Mouse (Mus musculus) Patski (cell line): ENCODE results near the gene Poc1b. TPM values are rescaled to one million over a fixed set of nuclear protein-coding genes. Genes with fewer than 3 reads are reported as not detected.
A peak's percentile ranks its signal among the peaks of the same experiment; 100 is the strongest.

ENCODE experiments used
- ATAC-seq: fragments of 100-300 bp; one replicate; pipeline ENCODE4 v1.8.0; 2021
- CTCF ChIA-PET: fragments of 350-600 bp; sonication (Branson Sonifier 250); formaldehyde crosslinking; loops from one replicate; lab custom pipeline; 2022; ENCODE audit warnings: inconsistent platforms; lab: Charles Lee
- POLR2A ChIA-PET: fragments of 350-600 bp; sonication (Branson Sonifier 250); formaldehyde crosslinking; loops from one replicate; lab custom pipeline; 2022; ENCODE audit warnings: antibody characterized with exemption, inconsistent platforms; lab: Charles Lee
- DNase-seq: peaks from one replicate; pipeline ENCODE4 v3.0.0-alpha.2; 2011; ENCODE audit warnings: low read depth, low spot score
- H3K27me3 ChIP-seq: fragments of 371-371 bp; one replicate; pipeline ENCODE4 v1.5.1; 2021
- CTCF ChIP-seq: fragments of 100-300 bp; IDR thresholded peaks from one replicate; pipeline ENCODE4 v1.5.1; 2021
- in situ Hi-C: fragments of 300-500 bp; cut with MboI; formaldehyde crosslinking; loops from 3 replicates; pipeline ENCODE4 v1.11.1; 2018; ENCODE audit warnings: low pct_unique_long_range_greater_than_20kb, mixed read lengths
- polyA plus RNA-seq: library from polyadenylated mRNA; unstranded; gene quantifications from one replicate; pipeline ENCODE4 v1.2.3, GENCODE M21; 2021

Poc1b gene
- polyA plus RNA-seq, 1 experiment from 2014 or later, result 10.5 TPM

DNA sequence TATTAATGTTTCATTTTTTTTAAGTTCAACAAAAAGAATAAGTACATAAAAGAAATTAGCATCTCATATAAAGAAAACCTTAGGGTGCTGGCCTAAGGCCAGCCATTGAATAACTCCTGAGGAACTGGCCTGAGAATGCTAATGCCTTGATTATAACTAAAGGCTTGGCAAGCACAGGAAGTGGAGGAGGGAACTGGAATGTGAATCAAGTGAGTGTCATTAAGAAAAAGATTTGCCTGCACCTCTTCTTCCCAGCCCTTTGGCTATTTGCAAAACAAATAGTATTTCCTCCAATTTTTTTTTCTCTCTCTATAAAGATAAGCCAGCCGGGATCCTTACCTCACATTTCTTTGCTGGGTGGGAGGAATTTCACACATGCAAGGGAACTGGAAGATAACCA, 95.0 kb downstream of the Poc1b start:
- CTCF ChIA-PET, result no interaction called here
- ATAC-seq, result peak; percentile 44
- in situ Hi-C loops, result no loop called here
- POLR2A ChIA-PET, result no interaction called here
- no peaks in the 10 kb centered on the region for H3K27me3 ChIP-seq
- TF ChIP-seq CTCF, result no peak
- no peak for DNase-seq

DNA sequence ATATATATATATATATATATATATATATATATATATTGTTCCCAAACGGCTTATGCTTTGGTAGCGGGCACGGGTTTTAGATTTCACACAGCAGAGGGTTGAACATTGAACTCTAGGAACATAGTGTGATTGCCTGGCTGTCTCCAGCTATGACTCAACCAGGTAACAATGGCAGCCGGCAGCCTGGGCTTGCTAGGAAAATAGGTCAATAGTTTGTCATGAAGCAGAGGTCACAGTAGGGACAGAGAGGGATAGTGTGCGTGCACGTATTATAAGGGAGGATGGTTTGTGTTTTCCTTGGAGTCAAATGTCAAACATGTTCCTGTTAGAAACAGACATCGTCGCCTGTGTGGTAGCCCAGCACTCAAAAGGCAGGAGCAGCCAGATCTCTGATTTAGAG, 95.5 kb downstream of the Poc1b start:
- ATAC-seq (no peak), DNase-seq (no peak)
- TF ChIP-seq CTCF, result no peak
- in situ Hi-C loops, result no loop called here
- ChIA-PET CTCF (interaction anchor here (1.0 kb wide), 1 partner anchor 30 kb away, joined by 3 read pairs; no protein-coding TSS in a partner anchor), POLR2A (no interaction called here)
- H3K27me3 ChIP-seq, result no peaks in the 10 kb centered on the region

DNA sequence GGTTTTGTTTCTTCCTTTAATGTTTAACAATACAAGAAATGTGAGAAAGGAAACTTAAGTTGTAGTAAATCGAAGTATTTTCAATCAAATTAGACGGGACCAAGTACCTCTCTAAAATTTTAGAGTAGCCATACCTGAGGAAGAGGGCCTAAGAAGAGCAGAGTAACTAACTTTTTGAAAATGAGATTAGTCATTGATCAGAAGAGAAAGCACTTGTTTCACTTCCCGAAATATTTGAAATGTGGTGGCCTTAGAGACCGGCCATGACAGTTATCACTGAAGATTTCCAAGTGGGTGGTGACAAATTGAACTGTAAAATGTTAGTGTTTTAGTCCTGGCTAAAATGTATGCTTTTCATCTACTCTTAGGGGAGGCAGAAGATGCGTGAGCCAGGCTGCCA, 96.3 kb downstream of the Poc1b start:
- CTCF ChIA-PET, result interaction anchor here (1.0 to 1.2 kb wide), 2 partner anchors 12 to 30 kb away, joined by 3 read pairs; no protein-coding TSS in a partner anchor
- in situ Hi-C loops, result no loop called here
- H3K27me3 ChIP-seq, result no peaks in the 10 kb centered on the region
- no peak for TF ChIP-seq CTCF
- POLR2A ChIA-PET, result no interaction called here
- ATAC-seq (no peak), DNase-seq (no peak)

DNA sequence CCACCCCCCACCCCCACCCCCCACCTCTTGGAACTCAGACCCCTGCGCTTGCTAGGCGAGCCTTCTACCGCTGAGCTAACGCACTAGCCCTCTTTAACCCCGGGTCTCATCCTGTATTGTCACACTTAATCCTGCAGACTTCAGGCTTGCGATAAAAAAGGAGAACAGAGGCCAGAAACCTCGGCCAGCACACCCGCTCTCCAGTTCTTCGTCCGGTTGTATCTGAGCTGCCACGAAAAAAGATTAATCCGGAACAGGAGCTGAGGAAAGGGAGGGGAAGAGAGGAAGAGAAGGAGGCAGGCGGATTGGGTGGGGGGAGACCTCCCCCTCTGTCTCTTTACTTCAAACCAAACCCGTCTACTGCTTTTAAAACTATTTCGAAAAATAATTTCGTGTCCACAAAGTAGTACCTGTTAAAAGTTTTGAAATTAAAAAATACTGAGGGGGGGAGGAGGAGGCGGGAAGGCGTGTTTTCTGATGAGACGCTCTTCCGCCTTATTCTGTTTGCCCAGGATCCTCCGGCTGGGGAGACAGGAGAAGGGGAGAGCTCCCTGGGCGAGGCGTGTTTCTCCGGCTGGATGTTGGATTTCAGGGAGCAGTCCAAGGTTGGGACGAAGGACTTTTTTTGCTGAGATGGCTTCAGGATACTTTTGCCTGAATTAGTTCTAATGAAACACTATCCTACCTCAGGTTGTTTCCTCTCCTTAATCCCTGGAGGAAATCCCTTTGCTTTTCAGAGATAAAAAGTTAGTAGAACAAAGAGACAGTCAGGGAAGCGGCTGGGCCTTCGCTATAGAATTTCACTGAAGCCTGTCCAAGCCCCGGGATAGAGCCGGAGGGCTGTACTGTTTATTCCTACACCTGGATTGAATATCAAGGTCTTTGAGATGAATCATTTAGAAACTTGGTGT, 97.0 kb downstream of the Poc1b start:
- ChIA-PET CTCF (interaction anchor here (1.2 kb wide), 1 partner anchor 11 kb away, joined by 3 read pairs; no protein-coding TSS in a partner anchor), POLR2A (no interaction called here)
- no peak for ATAC-seq
- in situ Hi-C loops, result no loop called here
- H3K27me3 ChIP-seq, result no peaks in the 10 kb centered on the region
- no peak for DNase-seq
- no peak for TF ChIP-seq CTCF

GRCm38 (mm10) chr10:99204553-99204952, 97.7 kb downstream of the Poc1b start:
- ChIA-PET CTCF (no interaction called here), POLR2A (no interaction called here)
- DNase-seq, result no peak
- in situ Hi-C loops, result no loop called here
- no peak for TF ChIP-seq CTCF
- no peaks in the 10 kb centered on the region for H3K27me3 ChIP-seq
- ATAC-seq, result no peak

- ChIA-PET POLR2A (no interaction called here), CTCF (interaction anchor here (1.2 kb wide), 1 partner anchor 36 kb away, joined by 3 read pairs; no protein-coding TSS in a partner anchor)
- no peaks in the 10 kb centered on the region for H3K27me3 ChIP-seq
- no peak for TF ChIP-seq CTCF
- ATAC-seq (no peak), DNase-seq (no peak)
- in situ Hi-C loops, result no loop called here
Observed at GRCm38 (mm10) chr10:99207121-99207520, 100.3 kb downstream of the Poc1b start.

- ChIA-PET CTCF (no interaction called here), POLR2A (no interaction called here)
- ATAC-seq (no peak), DNase-seq (no peak)
- in situ Hi-C loops, result no loop called here
- no peak for TF ChIP-seq CTCF
- no peaks in the 10 kb centered on the region for H3K27me3 ChIP-seq
Observed at GRCm38 (mm10) chr10:99209146-99209800, 102.4 kb downstream of the Poc1b start.

DNA sequence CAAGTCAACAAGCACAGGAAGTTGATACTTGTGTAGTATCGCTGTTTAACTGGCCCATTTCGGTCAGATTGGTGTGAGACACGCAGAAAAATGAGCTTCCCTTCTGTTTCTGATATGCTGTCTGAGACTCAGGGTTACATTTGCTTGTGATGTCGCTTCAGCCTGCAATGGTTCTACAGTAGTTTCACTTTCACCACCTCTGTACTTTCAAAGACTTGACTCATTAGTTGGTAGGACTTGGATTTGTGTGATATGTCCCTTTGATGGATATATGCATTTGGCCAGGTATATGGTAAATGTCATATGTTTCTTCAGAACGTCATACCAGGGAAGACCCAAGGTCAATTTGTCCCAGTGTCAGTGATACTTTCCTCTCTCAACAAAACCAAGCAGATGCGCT, 104.2 kb downstream of the Poc1b start:
- TF ChIP-seq CTCF, result no peak
- ATAC-seq (no peak), DNase-seq (no peak)
- ChIA-PET CTCF (no interaction called here), POLR2A (no interaction called here)
- in situ Hi-C loops, result no loop called here
- H3K27me3 ChIP-seq, result no peaks in the 10 kb centered on the region

DNA sequence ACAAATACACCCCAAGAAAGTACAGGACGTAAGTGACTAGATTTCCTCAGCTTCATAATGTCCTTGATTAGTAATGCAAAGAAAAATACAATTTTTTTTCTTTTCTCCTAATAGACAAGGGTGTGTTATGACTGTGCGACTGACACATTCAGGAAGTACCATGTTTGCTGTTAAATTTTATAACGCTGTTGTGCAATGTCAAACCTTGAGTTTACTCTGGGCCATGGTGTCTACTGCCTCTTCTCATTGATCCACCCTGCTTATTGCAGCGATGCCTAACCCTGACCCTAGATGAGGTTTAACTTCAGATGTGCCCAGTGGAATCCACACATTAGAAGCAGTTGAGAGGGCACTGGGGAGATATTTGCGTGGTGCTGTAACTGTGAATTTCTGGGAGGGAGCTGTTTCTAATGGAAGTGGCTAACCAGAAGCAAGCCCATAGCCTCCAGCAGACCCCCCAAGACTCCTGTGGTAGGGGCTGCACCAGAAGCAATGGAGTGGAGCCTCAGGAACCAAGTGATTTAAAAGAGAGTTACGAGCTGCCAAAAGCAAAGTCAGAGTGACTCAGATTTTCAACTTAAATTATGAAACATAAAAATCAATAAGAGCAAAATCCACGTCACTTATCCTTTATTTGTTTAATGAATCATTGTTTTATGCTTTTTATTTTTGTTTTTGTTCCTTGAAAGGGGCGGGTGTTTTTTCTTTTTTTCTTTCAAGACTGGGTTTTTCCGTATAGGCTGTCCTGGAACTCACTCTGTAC, 104.8 kb downstream of the Poc1b start:
- H3K27me3 ChIP-seq, result no peaks in the 10 kb centered on the region
- no peak for DNase-seq
- no peak for TF ChIP-seq CTCF
- no peak for ATAC-seq
- CTCF ChIA-PET, result no interaction called here
- in situ Hi-C loops, result no loop called here
- POLR2A ChIA-PET, result no interaction called here
